Mouse (Mus musculus) MEL (cell line): ENCODE results near the gene Gm49394. TPM values are rescaled to one million over a fixed set of nuclear protein-coding genes. Genes with fewer than 3 reads are reported as not detected.

Experiments
- DNase-seq: peaks from one replicate; pipeline ENCODE4 v3.0.0; 2011; ENCODE audit warnings: low read depth, low spot score
- H3K27ac ChIP-seq: 2 replicates; pipeline ENCODE4 v1.5.1; 2012; ENCODE audit warnings: low read depth, mild to moderate bottlenecking, control low read depth, low read length, moderate library complexity; ENCODE audit not compliant: control insufficient read depth
- H3K27me3 ChIP-seq, 2 experiments: fragments of 150-350 bp in 1 of 2; sonication (generic) in 1 of 2; 2 replicates each; pipeline ENCODE4 v1.6.1; 2012; ENCODE audit warnings: low read length in 2 of 2, mild to moderate bottlenecking in 2 of 2, improper control_type of control experiment in 1 of 2, moderate library complexity in 1 of 2; ENCODE audit not compliant: insufficient read depth in 2 of 2, control insufficient read depth in 1 of 2
- H3K36me3 ChIP-seq, 2 experiments: 2 replicates each; pipeline ENCODE4 v1.6.1; 2012 to 2014; ENCODE audit warnings: low read length in 2 of 2, improper control_type of control experiment in 1 of 2, inconsistent platforms in 1 of 2, mild to moderate bottlenecking in 1 of 2; ENCODE audit not compliant: insufficient read depth in 2 of 2, control insufficient read depth in 1 of 2
- H3K4me1 ChIP-seq, 2 experiments: fragments of 150-350 bp in 1 of 2; sonication (generic) in 1 of 2; 2 replicates each; pipeline ENCODE4 v1.6.1; 2012; ENCODE audit warnings: low read length in 2 of 2, improper control_type of control experiment in 1 of 2, mild to moderate bottlenecking in 1 of 2; ENCODE audit not compliant: insufficient read depth in 2 of 2, control insufficient read depth in 1 of 2
- H3K4me3 ChIP-seq, 2 experiments: fragments of 150-350 bp in 1 of 2; sonication (generic) in 1 of 2; 2 replicates each; pipeline ENCODE4 v1.5.1; 2012; ENCODE audit warnings: low read depth in 2 of 2, low read length in 2 of 2, mild to moderate bottlenecking in 2 of 2, moderate library complexity in 2 of 2, control low read depth in 1 of 2, improper control_type of control experiment in 1 of 2; ENCODE audit not compliant: control insufficient read depth in 1 of 2, insufficient read depth in 1 of 2
- H3K79me2 ChIP-seq: 2 replicates; pipeline ENCODE4 v1.6.1; 2012; ENCODE audit warnings: mild to moderate bottlenecking, low read length, moderate library complexity; ENCODE audit not compliant: control insufficient read depth, poor library complexity, insufficient read depth
- H3K9ac ChIP-seq: 2 replicates; pipeline ENCODE4 v1.6.1; 2012; ENCODE audit warnings: low read depth, mild to moderate bottlenecking, control low read depth, low read length, moderate library complexity; ENCODE audit not compliant: control insufficient read depth, poor library complexity, severe bottlenecking
- H3K9me3 ChIP-seq: fragments of 150-350 bp; sonication (generic); replicated peaks from 2 replicates; pipeline ENCODE4 v1.6.1; 2012; ENCODE audit warnings: mild to moderate bottlenecking, low read length, improper control_type of control experiment, moderate library complexity; ENCODE audit not compliant: insufficient read depth
- CHD2 ChIP-seq: IDR thresholded peaks from 2 replicates; pipeline ENCODE4 v1.6.1; 2011; ENCODE audit warnings: low read length, improper control_type of control experiment
- CTCF ChIP-seq, 3 experiments: IDR thresholded peaks in 2 of 3; conservative IDR thresholded peaks in 1 of 3; 2 replicates each; pipeline ENCODE4 v1.5.1; 2011 to 2012; ENCODE audit warnings: low read length in 3 of 3, low read depth in 2 of 3, mild to moderate bottlenecking in 2 of 3, improper control_type of control experiment in 1 of 3, inconsistent platforms in 1 of 3, mixed read lengths in 1 of 3, moderate library complexity in 1 of 3; ENCODE audit not compliant: control insufficient read depth in 1 of 3, insufficient read depth in 1 of 3, poor library complexity in 1 of 3, severe bottlenecking in 1 of 3
- ELF1 ChIP-seq: IDR thresholded peaks from 2 replicates; pipeline ENCODE4 v1.6.1; 2014; ENCODE audit warnings: low read depth, mild to moderate bottlenecking, inconsistent platforms, low read length, improper control_type of control experiment, moderate library complexity
- EP300 ChIP-seq, 2 experiments: IDR thresholded peaks; 2 replicates each; pipeline ENCODE4 v1.6.1; 2011; ENCODE audit warnings: improper control_type of control experiment in 2 of 2, low read length in 2 of 2, low read depth in 1 of 2, mild to moderate bottlenecking in 1 of 2
- GATA1 ChIP-seq: IDR thresholded peaks from 2 replicates; pipeline ENCODE4 v1.6.1; 2011; ENCODE audit warnings: low read depth, low read length, improper control_type of control experiment
- JUND ChIP-seq: IDR thresholded peaks from 2 replicates; pipeline ENCODE4 v1.6.1; 2011; ENCODE audit warnings: low read depth, mild to moderate bottlenecking, improper control_type of control experiment, low read length
- KAT2A ChIP-seq: conservative IDR thresholded peaks from 2 replicates; pipeline ENCODE4 v1.6.1; 2012; ENCODE audit warnings: low read depth, low read length, improper control_type of control experiment, inconsistent platforms
- MAFK ChIP-seq: IDR thresholded peaks from 2 replicates; pipeline ENCODE4 v1.6.1; 2011; ENCODE audit warnings: low read depth, mild to moderate bottlenecking, low read length, improper control_type of control experiment, borderline replicate concordance
- MAX ChIP-seq: IDR thresholded peaks from 2 replicates; pipeline ENCODE4 v1.6.1; 2011; ENCODE audit warnings: low read length, improper control_type of control experiment
- MYB ChIP-seq: IDR thresholded peaks from 2 replicates; pipeline ENCODE4 v1.6.1; 2011; ENCODE audit warnings: mild to moderate bottlenecking, low read depth, low read length, improper control_type of control experiment
- MYC ChIP-seq: IDR thresholded peaks from 2 replicates; pipeline ENCODE4 v1.6.1; 2011; ENCODE audit warnings: low read depth, mild to moderate bottlenecking, low read length, improper control_type of control experiment, moderate library complexity
- NELFE ChIP-seq: IDR thresholded peaks from 2 replicates; pipeline ENCODE4 v1.6.1; 2011; ENCODE audit warnings: low read depth, low read length, improper control_type of control experiment
- NRF1 ChIP-seq: IDR thresholded peaks from 2 replicates; pipeline ENCODE4 v1.6.1; 2014; ENCODE audit warnings: low read depth, mild to moderate bottlenecking, inconsistent platforms, low read length, improper control_type of control experiment, moderate library complexity; ENCODE audit not compliant: poor library complexity, insufficient read depth, severe bottlenecking
- POLR2A ChIP-seq, 2 experiments: IDR thresholded peaks; 2 replicates each; pipeline ENCODE4 v1.6.1; 2011 to 2012; ENCODE audit warnings: low read length in 2 of 2, mild to moderate bottlenecking in 2 of 2, control low read depth in 1 of 2, improper control_type of control experiment in 1 of 2, low read depth in 1 of 2, moderate library complexity in 1 of 2; ENCODE audit not compliant: control insufficient read depth in 1 of 2, insufficient read depth in 1 of 2, poor library complexity in 1 of 2
- POLR2AphosphoS5 ChIP-seq: IDR thresholded peaks from 2 replicates; pipeline ENCODE4 v1.6.1; 2012; ENCODE audit warnings: low read depth, borderline replicate concordance, mild to moderate bottlenecking, inconsistent platforms, low read length, moderate library complexity, mixed read lengths
- RAD21 ChIP-seq: IDR thresholded peaks from 2 replicates; pipeline ENCODE4 v1.6.1; 2011; ENCODE audit warnings: mild to moderate bottlenecking, low read depth, low read length, improper control_type of control experiment
- SIN3A ChIP-seq: IDR thresholded peaks from 2 replicates; pipeline ENCODE4 v1.6.1; 2012; ENCODE audit warnings: low read length, improper control_type of control experiment, inconsistent platforms
- TAL1 ChIP-seq: IDR thresholded peaks from 2 replicates; pipeline ENCODE4 v1.6.1; 2012; ENCODE audit warnings: mild to moderate bottlenecking, inconsistent platforms, low read length, moderate library complexity, mixed read lengths
- TBP ChIP-seq: IDR thresholded peaks from 2 replicates; pipeline ENCODE4 v1.8.0; 2011; ENCODE audit warnings: low read depth, low read length, improper control_type of control experiment
- TCF12 ChIP-seq: IDR thresholded peaks from 2 replicates; pipeline ENCODE4 v1.6.1; 2014; ENCODE audit warnings: low read depth, mild to moderate bottlenecking, inconsistent platforms, low read length, improper control_type of control experiment, moderate library complexity
- USF2 ChIP-seq, 2 experiments: IDR thresholded peaks; 2 replicates each; pipeline ENCODE4 v1.6.1; 2011 to 2012; ENCODE audit warnings: improper control_type of control experiment in 2 of 2, low read length in 2 of 2, borderline replicate concordance in 1 of 2, inconsistent platforms in 1 of 2, low read depth in 1 of 2, mild to moderate bottlenecking in 1 of 2; ENCODE audit not compliant: insufficient read depth in 1 of 2
- ZC3H11A ChIP-seq: IDR thresholded peaks from 2 replicates; pipeline ENCODE4 v1.6.1; 2012; ENCODE audit warnings: low read depth, mild to moderate bottlenecking, inconsistent platforms, low read length, improper control_type of control experiment
- ZMIZ1 ChIP-seq: IDR thresholded peaks from 2 replicates; pipeline ENCODE4 v1.6.1; 2012; ENCODE audit warnings: low read depth, mild to moderate bottlenecking, inconsistent platforms, low read length, improper control_type of control experiment, moderate library complexity
- ZNF384 ChIP-seq: IDR thresholded peaks from 2 replicates; pipeline ENCODE4 v1.6.1; 2012; ENCODE audit warnings: low read depth, mild to moderate bottlenecking, inconsistent platforms, low read length, improper control_type of control experiment
- polyA plus RNA-seq, 2 experiments: library from polyadenylated mRNA; stranded (reverse) in 1 of 2; unstranded in 1 of 2; fragments of >175 nt in 1 of 2; fragments of >200 nt in 1 of 2; gene quantifications; 2 replicates each; pipeline versions ENCODE4 v1.2.1 to v1.2.4; 2012; ENCODE audit warnings: low replicate concordance in 2 of 2, low read depth in 1 of 2; ENCODE audit not compliant: insufficient read length in 2 of 2, insufficient read depth in 1 of 2, missing spikeins in 1 of 2
- total RNA-seq: library from RNA; depleted of rRNA; stranded (reverse); fragments of 300-350 nt; gene quantifications from 2 replicates; pipeline ENCODE4 v1.2.3, GENCODE M21; 2012

The Gm49394 gene
- total and polyA plus RNA-seq, 3 experiments: not detected

DNA sequence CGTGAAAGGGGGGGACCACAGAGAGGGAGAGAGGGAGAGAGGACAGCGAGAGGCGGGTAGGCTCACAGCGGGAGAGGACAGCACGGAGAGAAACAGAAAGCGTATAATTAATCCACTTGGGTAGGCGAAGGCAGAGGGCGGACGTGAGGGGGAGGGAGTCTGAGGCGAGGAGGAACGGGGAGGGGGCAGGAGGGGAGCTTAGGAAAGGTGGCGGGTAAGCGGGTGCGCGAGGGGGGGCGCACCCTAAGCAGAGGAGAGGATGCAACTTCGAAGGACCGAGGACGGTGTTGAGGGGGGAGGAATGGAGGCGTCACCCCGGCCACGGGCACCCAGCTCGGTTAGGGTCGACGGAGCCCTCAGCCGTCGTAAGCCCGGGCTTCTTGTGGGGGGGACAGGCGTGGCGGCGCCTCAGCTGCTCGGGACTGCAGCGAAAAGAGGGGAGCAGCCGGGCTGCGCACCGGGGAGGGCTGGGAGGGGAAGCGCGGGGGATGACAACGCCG is 11.0 kb downstream of the Gm49394 start:
- H3K9me3 ChIP-seq: no peaks in the 10 kb centered on the region
- no peak for TF ChIP-seq TAL1
- TF ChIP-seq TBP: no peak
- no peak for TF ChIP-seq GATA1
- TF ChIP-seq NRF1: no peak
- no peak for TF ChIP-seq POLR2AphosphoS5
- TF ChIP-seq MAFK: no peak
- no peak for TF ChIP-seq SIN3A
- TF ChIP-seq ZNF384: no peak
- no peak for TF ChIP-seq KAT2A
- no peak for TF ChIP-seq ELF1
- TF ChIP-seq MAX: no peak
- TF ChIP-seq NELFE: no peak
- no peak for TF ChIP-seq ZC3H11A
- TF ChIP-seq, all 39 proteins: peak for 0
- Histone ChIP-seq H3K36me3 (no peaks in the 10 kb centered on the region), H3K4me3 (no peak overlapping the region), H3K4me1 (no peaks in the 10 kb centered on the region), H3K9ac (no peak overlapping the region), H3K27ac (no peak overlapping the region), H3K79me2 (no peaks in the 10 kb centered on the region), H3K27me3 (no peaks in the 10 kb centered on the region)
- no peak for DNase-seq

DNA sequence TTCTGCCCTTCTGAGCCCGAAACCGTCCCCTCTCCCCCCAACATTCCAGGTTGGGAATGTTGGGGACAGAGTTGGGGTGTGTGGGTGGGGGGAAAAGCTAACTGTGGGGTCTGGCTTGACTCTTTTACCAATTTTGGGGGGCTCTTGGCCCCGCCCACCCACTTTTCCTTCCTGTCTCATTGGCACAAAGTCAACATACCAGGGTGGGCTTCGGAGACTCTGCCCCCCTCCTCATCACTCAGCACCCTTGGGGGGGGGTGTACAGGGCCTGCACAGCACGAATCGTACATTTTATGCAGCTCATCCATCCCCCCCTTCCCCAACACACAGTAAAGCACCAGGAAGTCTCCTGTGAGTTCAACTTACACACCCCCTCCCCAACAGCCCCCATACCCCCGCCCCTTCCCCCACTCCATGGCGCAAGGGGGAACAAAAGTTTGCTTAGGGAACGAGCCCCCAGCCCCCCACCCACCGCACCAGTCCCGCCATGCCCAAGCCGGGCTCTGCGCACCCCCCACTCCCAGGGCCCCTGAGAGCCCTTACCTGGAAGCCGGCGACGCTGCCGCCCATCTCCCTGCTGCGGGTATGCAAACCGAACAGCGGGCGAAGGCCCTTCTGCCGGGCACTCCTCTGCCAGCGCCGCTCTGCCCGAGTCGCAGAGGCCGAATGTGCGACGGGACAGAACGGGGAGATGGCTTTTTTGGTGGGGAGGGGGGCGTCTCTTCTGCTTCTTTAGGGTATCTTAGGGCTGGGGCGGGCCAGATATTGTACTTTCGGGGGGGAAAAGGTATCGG is 11.7 kb downstream of the Gm49394 start:
- Histone ChIP-seq H3K9ac (no peak overlapping the region), H3K27ac (no peak overlapping the region), H3K36me3 (no peaks in the 10 kb centered on the region), H3K79me2 (no peaks in the 10 kb centered on the region), H3K4me3 (no peak overlapping the region), H3K27me3 (no peaks in the 10 kb centered on the region), H3K4me1 (no peaks in the 10 kb centered on the region), H3K9me3 (no peaks in the 10 kb centered on the region)
- no peak for DNase-seq
- TF ChIP-seq MAX (no peak), CHD2 (no peak), EP300 (IDR thresholded peaks at IDR 0.05; ENCODE audit: low read depth in 1 of 2, low read length in 2 of 2) (no peak), TAL1 (no peak), POLR2AphosphoS5 (no peak), ZMIZ1 (no peak), TCF12 (no peak), TBP (no peak), POLR2A (IDR thresholded peaks at IDR 0.05; ENCODE audit: control insufficient read depth in 1 of 2, insufficient read depth in 1 of 2, low read depth in 1 of 2, low read length in 2 of 2, poor library complexity in 1 of 2) (no peak), NELFE (no peak), NRF1 (no peak), CTCF (IDR thresholded peaks at IDR 0.05 in 2 of 3, conservative IDR thresholded peaks at IDR 0.05 in 1 of 3; ENCODE audit: control insufficient read depth in 1 of 3, insufficient read depth in 1 of 3, low read depth in 2 of 3, low read length in 3 of 3, poor library complexity in 1 of 3, severe bottlenecking in 1 of 3) (no peak), RAD21 (no peak), MYB (no peak), JUND (no peak), MYC (no peak), USF2 (IDR thresholded peaks at IDR 0.05; ENCODE audit: borderline replicate concordance in 1 of 2, insufficient read depth in 1 of 2, low read depth in 1 of 2, low read length in 2 of 2) (no peak)
